ENCODE assay signal across 8 mouse cellular contexts in genomic region chr2:118926998-118927739, GRCm38 (mm10). TPM values are rescaled to one million over a fixed set of nuclear protein-coding genes. Genes with fewer than 3 reads are reported as not detected.
DNase-seq lines count a peak whose midpoint lies in the region; ATAC-seq and TF ChIP-seq lines count a peak whose summit lies in the region.

No protein-coding gene starts in this region.

- peak overlapping the region; percentile 81 for H3K4me2 ChIP-seq in neural tube, embryonic 11.5 days (ENCODE audit: low read depth)

- H3K79me2 ChIP-seq in liver, adult 2 months (ENCODE audit: control insufficient read depth, insufficient read depth, low read length) = no peaks in the 10 kb centered on the region

- no peaks in the 10 kb centered on the region for H3K27me3 ChIP-seq in liver, adult 2 months (ENCODE audit: control insufficient read depth, insufficient read depth, low read length)
- no peaks in the 10 kb centered on the region for H3K27me3 ChIP-seq in limb, embryonic 10.5 days (ENCODE audit: low read depth, poor library complexity, severe bottlenecking)
- H3K27me3 ChIP-seq in neural tube, embryonic 11.5 days (ENCODE audit: control insufficient read depth, insufficient read depth, low read length) = no peaks in the 10 kb centered on the region

- H3K27ac ChIP-seq in liver, adult 2 months (replicated peaks; ENCODE audit: insufficient read depth, low read depth, low read length) = no peak overlapping the region
- no peak overlapping the region for H3K27ac ChIP-seq in embryonic fibroblast, embryonic 13.5 days (ENCODE audit: insufficient read depth, low read length)
- H3K27ac ChIP-seq in limb, embryonic 10.5 days = peak overlapping the region; percentile 96
- no peak overlapping the region for H3K27ac ChIP-seq in neural tube, embryonic 11.5 days (ENCODE audit: low read depth, low read length)

- H3K4me1 ChIP-seq in liver, adult 2 months (ENCODE audit: control insufficient read depth, insufficient read depth, low read length) = peaks cover 3% of the 10 kb centered on the region
- H3K4me1 ChIP-seq in embryonic fibroblast, embryonic 13.5 days (ENCODE audit: control insufficient read depth, insufficient read depth, low read length) = no peaks in the 10 kb centered on the region
- peaks cover 45% of the 10 kb centered on the region for H3K4me1 ChIP-seq in limb, embryonic 10.5 days
- H3K4me1 ChIP-seq in neural tube, embryonic 11.5 days (ENCODE audit: control insufficient read depth, insufficient read depth, low read length) = peaks cover 14% of the 10 kb centered on the region

- no peaks in the 10 kb centered on the region for H3K36me3 ChIP-seq in liver, adult 2 months (ENCODE audit: control insufficient read depth, insufficient read depth, low read length)
- H3K36me3 ChIP-seq in limb, embryonic 10.5 days = peaks cover 17% of the 10 kb centered on the region
- peaks cover 5% of the 10 kb centered on the region; the same call in 1 of the 2 replicates for H3K36me3 ChIP-seq in neural tube, embryonic 11.5 days (ENCODE audit: control insufficient read depth, insufficient read depth, low read length)

- WGBS in liver, adult 2 months = 49% methylated on average over 31 of the region's 31 CpGs
- 31% methylated on average over 31 of the region's 31 CpGs for WGBS in limb, embryonic 10.5 days
- WGBS in neural tube, embryonic 11.5 days = 31% methylated on average over 31 of the region's 31 CpGs

- no peak for TF ChIP-seq POLR2A in liver, adult 2 months (IDR thresholded peaks at IDR 0.05; ENCODE audit: extremely low read depth, insufficient read depth, low read length)
- no peak; the same call in 1 of the 2 replicates for TF ChIP-seq POLR2A in embryonic fibroblast, embryonic 13.5 days (IDR thresholded peaks at IDR 0.05; ENCODE audit: low read depth, low read length)

- no peak for DNase-seq in liver, adult 2 months (ENCODE audit: extremely low read depth, low read depth, low spot score)
- DNase-seq in liver = no peak
- no peak for DNase-seq in limb, embryonic 10.5 days (ENCODE audit: low spot score)
- DNase-seq in neural tube, embryonic 11.5 days (ENCODE audit: low spot score) = no peak
- no peak for DNase-seq in gastrocnemius, adult 18-20 months (ENCODE audit: low spot score)
- no peak for DNase-seq in adrenal gland, adult 18-20 months (ENCODE audit: low spot score in 2 of 2)
- no peak for DNase-seq in left cerebral cortex, postnatal 36 days (ENCODE audit: low spot score in 2 of 2)

- no peak for TF ChIP-seq CTCF in liver, adult 2 months (IDR thresholded peaks at IDR 0.05; ENCODE audit: low read depth, low read length)
- TF ChIP-seq CTCF in embryonic fibroblast, embryonic 13.5 days (IDR thresholded peaks at IDR 0.05; ENCODE audit: borderline replicate concordance, insufficient read depth, low read length) = no peak

- no peak for ATAC-seq in neural tube, embryonic 11.5 days (ENCODE audit: insufficient read depth, low FRiP score, low TSS enrichment)

- intact Hi-C loops in left cerebral cortex, postnatal 36 days (cut with DNase I) = no loop called here

- peak overlapping the region; percentile 93 for H3K4me3 ChIP-seq in liver, adult 2 months (ENCODE audit: insufficient read depth, low read depth, low read length)
- peak overlapping the region; percentile 73 for H3K4me3 ChIP-seq in embryonic fibroblast, embryonic 13.5 days (ENCODE audit: insufficient read depth, low read length)
- H3K4me3 ChIP-seq in limb, embryonic 10.5 days = peak overlapping the region; percentile 78
- peak overlapping the region; percentile 68 for H3K4me3 ChIP-seq in neural tube, embryonic 11.5 days (ENCODE audit: low read depth, low read length)

- H3K9me3 ChIP-seq in limb, embryonic 10.5 days (replicated peaks) = no peaks in the 10 kb centered on the region
- no peaks in the 10 kb centered on the region for H3K9me3 ChIP-seq in neural tube, embryonic 11.5 days (ENCODE audit: control insufficient read depth, low read length)

- peak overlapping the region; percentile 88 for H3K9ac ChIP-seq in liver, adult 2 months (ENCODE audit: low read depth, low read length)
- H3K9ac ChIP-seq in neural tube, embryonic 11.5 days (ENCODE audit: low read length) = peak overlapping the region; percentile 84

RNA-seq across cellular contexts. Expression of gene Chst14, which starts 0.9 kb away (rescaled TPM):
- total RNA-seq in liver, adult 2 months (2014; rRNA removed) = 0.55 and 1.2 TPM in 2 replicates
- 1.8 and 2.0 TPM in 2 replicates for polyA plus RNA-seq in liver, adult 2 months (2012; rRNA removed)
- 44.8 and 46.0 TPM in 2 replicates for polyA plus RNA-seq in embryonic fibroblast, embryonic 13.5 days (2011; ENCODE audit: insufficient read length, low read depth, missing spikeins)
- 26.2 and 30.3 TPM in 2 replicates for polyA plus RNA-seq in limb, embryonic 10.5 days (2016; fragmentation: Nextera tagmentation; extraction: Ambion mirVana)
- 23.4 and 26.0 TPM in 2 replicates for polyA plus RNA-seq in neural tube, embryonic 11.5 days (2014; fragmentation: Nextera tagmentation; extraction: Ambion mirVana)
- total RNA-seq in gastrocnemius, adult 18-20 months (2021) = 1 to 10 TPM; 1.7 to 2.3 TPM
- 1 to 10 TPM; 7.3 to 9.0 TPM for total RNA-seq in adrenal gland, adult 18-20 months (2021)
- total RNA-seq in left cerebral cortex, postnatal 36 days (2021) = 1 to 10 TPM; 1.5 to 2.0 TPM

RNA-seq across cellular contexts. Expression of gene Bahd1, which starts 27.0 kb away (rescaled TPM):
- total RNA-seq in liver, adult 2 months (2014; rRNA removed) = 2.3 and 3.1 TPM in 2 replicates
- 5.8 and 6.3 TPM in 2 replicates for polyA plus RNA-seq in liver, adult 2 months (2012; rRNA removed)
- 12.9 and 15.3 TPM in 2 replicates for polyA plus RNA-seq in embryonic fibroblast, embryonic 13.5 days (2011; ENCODE audit: insufficient read length, low read depth, missing spikeins)
- 2.4 and 2.6 TPM in 2 replicates for polyA plus RNA-seq in limb, embryonic 10.5 days (2016; fragmentation: Nextera tagmentation; extraction: Ambion mirVana)
- polyA plus RNA-seq in neural tube, embryonic 11.5 days (2014; fragmentation: Nextera tagmentation; extraction: Ambion mirVana) = 1.5 TPM in 2 replicates
- 1 to 10 TPM; 4.5 to 6.0 TPM for total RNA-seq in gastrocnemius, adult 18-20 months (2021)
- 10 to 100 TPM; 37.4 to 39.4 TPM for total RNA-seq in adrenal gland, adult 18-20 months (2021)
- total RNA-seq in left cerebral cortex, postnatal 36 days (2021) = 10 to 100 TPM; 40.4 to 45.0 TPM
